ENCODE assay signal across 28 mouse cellular contexts in the genomic region with DNA sequence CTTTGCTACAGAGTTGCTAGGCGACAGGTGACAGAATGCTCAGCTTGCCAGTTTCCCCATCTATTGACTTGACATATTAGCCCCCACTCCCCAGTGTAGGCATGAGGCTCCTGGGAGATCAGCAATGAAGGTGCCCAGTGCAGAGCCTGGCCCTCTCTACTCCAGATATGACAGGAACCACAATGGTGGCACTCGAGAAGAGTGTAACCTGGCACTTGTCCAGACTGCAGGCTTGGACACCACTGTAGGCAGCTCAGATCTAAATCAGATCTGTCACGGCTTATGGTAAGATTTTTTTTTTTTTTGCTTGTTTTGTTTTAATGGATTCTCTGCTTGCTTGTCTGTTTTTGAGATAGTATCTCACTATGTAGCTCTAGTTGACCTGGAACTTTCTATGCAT. TPM values are rescaled to one million over a fixed set of nuclear protein-coding genes. Genes with fewer than 3 reads are reported as not detected.
"Had no signal": no experiment of that assay in that cellular context is flagged by ENCODE, and none has a peak within 500 bp of the region (broad histone marks: within the 10 kb centered on the region; RNA-seq: fewer than 3 reads in every experiment).

No protein-coding gene starts in this region.

- H3K27me3 ChIP-seq: limb, embryonic 13.5 days; midbrain, embryonic 13.5 days; neural tube, embryonic 13.5 days had no signal

- H3K36me3 ChIP-seq: limb, embryonic 10.5 days; limb, embryonic 13.5 days; midbrain, embryonic 10.5 days; midbrain, embryonic 13.5 days; neural tube, embryonic 13.5 days had no signal

- H3K4me3 ChIP-seq: limb, embryonic 10.5 days; limb, embryonic 13.5 days; megakaryocyte, embryonic 14.5 days; midbrain, embryonic 10.5 days; midbrain, embryonic 13.5 days; myocyte; neural tube, embryonic 13.5 days had no signal

- H3K9me3 ChIP-seq: limb, embryonic 10.5 days; limb, embryonic 13.5 days; megakaryocyte, embryonic 14.5 days; midbrain, embryonic 10.5 days; midbrain, embryonic 13.5 days; neural tube, embryonic 13.5 days had no signal

- H3K4me2 ChIP-seq: limb, embryonic 13.5 days; lung, embryonic 14.5 days; midbrain, embryonic 13.5 days; neural tube, embryonic 13.5 days had no signal

- H3K4me1 ChIP-seq: limb, embryonic 13.5 days; midbrain, embryonic 10.5 days; midbrain, embryonic 13.5 days; neural tube, embryonic 13.5 days had no signal

- ATAC-seq: liver, postnatal 0 days; lung, postnatal 0 days; midbrain, embryonic 13.5 days; midbrain, embryonic 16.5 days had no signal

- H3K9ac ChIP-seq: liver, embryonic 14.5 days; liver, postnatal 0 days; lung, embryonic 14.5 days; midbrain, embryonic 13.5 days; neural tube, embryonic 13.5 days had no signal

- DNase-seq: kidney, adult 18-20 months; kidney, adult 9 months; kidney, postnatal 14 days; kidney, postnatal 4 days; liver; liver, postnatal 0 days; lung, embryonic 14.5 days; retina, postnatal 1 day; thymus, adult 2 months; thymus, postnatal 14 days had no signal

- H3K27ac ChIP-seq: limb, embryonic 10.5 days; limb, embryonic 13.5 days; liver, embryonic 14.5 days; macrophage; midbrain, embryonic 10.5 days; midbrain, embryonic 13.5 days; neural tube, embryonic 13.5 days had no signal

RNA-seq across cellular contexts. Expression of a gene that starts 1.9 kb away (rescaled TPM):
- total RNA-seq: layer of hippocampus, adult 18-20 months; layer of hippocampus, postnatal 14 days; left cerebral cortex, adult 18-20 months; left cerebral cortex, postnatal 25 days; monocyte, adult 5-6 weeks; neutrophil, adult 5-6 weeks had no signal
- polyA plus RNA-seq: kidney, embryonic 16.5 days; limb, embryonic 10.5 days; limb, embryonic 13.5 days; lung, embryonic 14.5 days; macrophage; midbrain, embryonic 10.5 days; midbrain, embryonic 13.5 days; midbrain, embryonic 16.5 days; myocyte; neural tube, embryonic 13.5 days had no signal

RNA-seq across cellular contexts. Expression of a gene that starts 24.6 kb away (rescaled TPM):
- total RNA-seq: monocyte, adult 5-6 weeks had no signal
- polyA plus RNA-seq: macrophage, myocyte had no signal

RNA-seq across cellular contexts. Expression of a gene that starts 37.6 kb away (rescaled TPM):
- total RNA-seq: monocyte, adult 5-6 weeks; neutrophil, adult 5-6 weeks had no signal
- polyA plus RNA-seq: macrophage had no signal
